Mouse (Mus musculus) embryo, embryonic 11.5 days (tissue): ENCODE results near the gene Klhdc3.

Experiments used
- DNase-seq: peaks from one replicate; pipeline ENCODE4 v3.0.0-alpha.2; 2012; ENCODE audit warnings: low read depth, low spot score

The Klhdc3 gene

DNA sequence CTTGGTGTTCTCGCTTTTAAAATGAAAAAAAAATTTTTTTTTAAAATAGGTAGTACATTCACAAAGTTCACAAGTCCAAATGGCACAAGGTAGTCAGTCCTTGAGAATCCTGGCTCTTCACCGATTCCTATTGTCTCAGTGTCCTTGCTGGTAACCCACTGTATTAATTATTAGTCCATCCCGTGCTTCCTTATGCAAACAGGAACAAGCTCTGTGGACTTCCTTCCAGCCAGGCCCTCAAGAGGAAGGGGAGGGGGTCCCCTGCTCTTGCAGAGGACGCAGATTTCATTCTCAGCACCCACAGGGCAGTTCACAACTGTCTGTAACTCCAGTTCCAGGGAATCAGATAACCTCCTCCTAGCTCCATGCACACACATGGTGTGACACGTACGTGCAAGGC, 24.7 kb downstream of the Klhdc3 start:
- no peak for DNase-seq

DNA sequence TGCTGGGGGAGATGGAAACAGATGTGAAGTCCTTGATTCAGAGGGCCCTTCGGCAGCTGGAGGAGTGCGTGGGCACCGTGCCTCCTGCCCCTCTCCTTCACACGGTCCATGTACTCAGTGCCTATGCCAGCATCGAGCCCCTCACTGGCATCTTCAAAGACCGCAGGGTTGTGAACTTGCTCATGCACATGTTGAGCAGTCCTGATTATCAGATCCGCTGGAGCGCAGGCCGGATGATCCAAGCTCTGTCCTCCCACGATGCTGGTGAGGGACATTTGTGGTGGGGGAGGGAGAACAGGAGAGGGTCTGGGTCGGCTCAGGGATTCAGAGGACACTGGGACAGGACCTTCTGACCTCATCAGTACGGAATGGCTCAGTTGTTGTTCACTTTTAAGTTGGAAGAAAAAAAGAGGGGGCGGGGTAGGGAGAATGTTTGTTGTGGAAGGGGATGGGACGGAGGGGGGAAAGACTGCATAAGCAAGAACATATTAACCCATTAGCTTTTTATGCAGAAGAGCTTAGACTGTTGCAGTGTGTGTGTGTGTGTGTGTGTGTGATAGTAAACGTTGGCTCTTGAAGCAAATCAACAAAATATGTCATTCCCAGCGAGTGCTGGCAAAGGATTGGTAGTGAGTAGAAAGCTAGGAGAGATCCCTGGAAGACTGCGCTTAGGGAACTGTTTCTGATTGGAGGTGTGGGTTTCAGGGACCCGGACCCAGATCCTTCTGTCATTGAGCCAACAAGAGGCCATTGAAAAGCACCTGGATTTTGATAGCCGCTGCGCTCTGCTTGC, 28.8 kb downstream of the Klhdc3 start:
- no peak for DNase-seq

DNA sequence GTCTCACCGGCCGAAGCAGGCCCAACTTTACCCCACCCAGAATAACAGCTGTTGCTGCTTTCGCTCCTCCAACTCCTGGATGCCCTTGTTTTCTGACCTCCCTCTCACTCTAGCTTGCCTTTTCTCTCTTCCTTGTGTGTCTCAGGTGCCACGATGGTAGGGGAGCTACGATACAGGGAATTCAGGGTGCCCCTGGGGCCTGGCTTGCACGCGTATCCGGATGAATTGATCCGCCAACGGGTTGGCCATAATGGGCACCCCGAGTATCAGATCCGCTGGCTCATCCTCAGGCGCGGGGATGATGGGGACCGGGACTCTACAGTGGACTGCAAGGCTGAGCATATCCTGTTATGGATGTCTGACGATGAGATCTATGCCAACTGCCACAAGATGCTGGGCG, 29.4 kb downstream of the Klhdc3 start:
- no peak for DNase-seq

DNA sequence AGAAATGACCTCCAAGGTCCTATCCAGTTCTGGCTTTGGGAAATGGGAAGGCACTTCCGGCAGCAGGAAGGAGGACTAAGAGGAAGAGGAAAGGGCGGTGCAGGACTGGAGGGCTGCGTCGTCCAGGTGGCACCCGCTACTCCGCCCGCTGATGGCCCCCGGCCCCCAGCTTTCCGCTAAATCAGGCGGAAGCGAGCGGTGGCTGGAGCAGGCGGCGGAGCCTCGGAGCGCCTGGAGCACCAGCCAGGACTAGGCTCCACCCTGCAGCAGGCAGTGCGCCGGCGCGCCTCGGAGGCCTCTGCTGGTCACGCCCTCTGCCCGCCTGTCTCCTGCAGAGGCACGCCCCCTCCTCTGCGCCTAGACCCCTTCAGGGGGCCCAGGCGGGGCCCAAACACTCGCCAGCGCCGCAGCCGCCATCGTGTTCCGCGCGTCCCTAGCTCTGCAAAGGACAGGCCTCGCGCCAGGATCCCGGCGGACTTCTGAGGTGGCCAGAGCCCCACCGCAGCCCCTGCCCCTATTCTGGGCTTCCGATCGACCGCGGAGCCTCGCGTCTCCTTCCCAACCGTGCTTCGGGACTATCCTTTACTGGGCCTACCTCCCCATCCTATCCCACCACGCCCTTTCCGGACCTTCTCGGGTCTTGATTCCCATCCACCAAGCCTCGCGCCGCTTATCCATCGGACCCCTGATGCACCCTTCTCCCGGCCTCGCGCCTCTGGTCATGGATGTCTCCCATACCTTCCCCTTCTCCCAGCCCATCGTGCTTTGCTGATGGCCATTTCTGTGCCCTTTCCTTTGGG, 30.3 kb downstream of the Klhdc3 start, which contains the start of gene Cul7:
TSS of gene Cul7 (plus strand) at position 106 of the 800 bp plus-strand sequence.
- DNase-seq = peak; percentile 83

DNA sequence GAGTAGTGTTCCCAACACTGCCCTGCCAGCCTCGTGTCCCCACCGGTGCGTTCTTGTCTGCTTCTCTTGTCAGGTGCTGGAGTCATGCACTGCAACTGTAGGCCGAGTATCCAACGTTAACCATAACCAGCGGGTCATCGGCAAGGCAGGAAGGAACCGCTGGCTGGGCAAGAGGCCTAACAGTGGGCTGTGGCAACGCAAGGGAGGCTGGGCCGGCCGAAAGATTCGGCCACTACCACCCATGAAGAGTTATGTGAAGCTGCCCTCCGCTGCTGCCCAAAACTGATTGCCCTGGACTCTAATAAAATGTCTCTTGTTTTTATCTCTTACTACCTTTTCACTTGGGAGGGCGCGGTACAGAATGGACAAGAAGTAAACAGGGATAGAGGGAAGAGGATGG, 30.9 kb downstream of the Klhdc3 start:
- DNase-seq = no peak

DNA sequence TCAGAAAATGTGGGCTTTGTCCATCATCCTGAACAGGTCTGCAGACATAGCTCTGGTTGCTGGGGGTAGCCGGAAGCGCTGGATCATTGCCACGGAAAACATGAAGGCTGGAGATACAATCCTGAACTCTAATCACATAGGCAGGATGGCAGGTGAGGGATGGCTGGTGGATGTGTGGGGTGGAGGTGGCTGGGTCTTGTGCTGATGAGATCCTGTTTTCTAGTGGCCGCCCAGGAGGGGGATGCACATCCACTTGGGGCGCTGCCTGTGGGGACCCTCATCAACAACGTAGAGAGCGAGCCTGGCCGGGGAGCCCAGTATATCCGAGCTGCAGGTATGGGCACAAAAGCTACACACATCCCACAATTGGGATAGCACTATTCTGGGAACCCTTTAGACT, 32.3 kb downstream of the Klhdc3 start:
- DNase-seq = no peak

DNA sequence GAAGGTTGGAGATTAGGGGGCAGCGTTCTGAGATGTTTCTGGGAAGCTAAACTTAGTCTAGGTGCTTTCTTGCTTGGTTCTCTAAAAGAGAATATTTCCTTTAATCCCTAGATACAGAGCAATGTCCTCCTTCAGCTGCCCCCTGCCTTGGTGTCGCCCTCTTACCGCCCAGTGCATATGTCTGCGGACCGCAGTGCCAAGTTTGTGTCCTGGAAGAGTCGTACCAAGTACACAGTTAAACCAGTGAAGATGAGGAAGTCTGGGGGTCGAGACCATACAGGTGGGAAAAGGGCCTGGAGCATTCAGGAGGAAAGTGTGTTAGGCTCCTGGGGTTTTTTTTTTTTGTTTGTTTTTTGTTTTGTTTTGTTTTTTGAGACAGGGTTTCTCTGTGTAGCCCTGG, 33.4 kb downstream of the Klhdc3 start:
- no peak for DNase-seq

DNA sequence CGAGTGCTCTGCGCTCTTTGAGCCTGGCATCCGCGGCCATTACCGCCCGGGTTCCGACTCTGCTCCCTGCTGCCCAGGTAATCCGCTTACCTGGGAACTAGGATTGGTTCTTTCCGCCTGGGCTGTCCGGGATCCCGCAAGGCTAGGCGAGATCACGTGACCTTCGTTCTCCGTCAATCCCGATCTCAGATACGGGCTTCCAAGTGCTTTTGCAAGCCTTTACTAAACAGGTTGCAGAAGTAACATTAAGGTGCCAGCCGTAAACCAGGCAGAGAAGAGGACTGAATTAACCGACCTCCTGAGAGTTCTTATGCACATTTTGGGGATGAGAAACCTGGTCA, 34.4 kb downstream of the Klhdc3 start:
- no peak for DNase-seq

DNA sequence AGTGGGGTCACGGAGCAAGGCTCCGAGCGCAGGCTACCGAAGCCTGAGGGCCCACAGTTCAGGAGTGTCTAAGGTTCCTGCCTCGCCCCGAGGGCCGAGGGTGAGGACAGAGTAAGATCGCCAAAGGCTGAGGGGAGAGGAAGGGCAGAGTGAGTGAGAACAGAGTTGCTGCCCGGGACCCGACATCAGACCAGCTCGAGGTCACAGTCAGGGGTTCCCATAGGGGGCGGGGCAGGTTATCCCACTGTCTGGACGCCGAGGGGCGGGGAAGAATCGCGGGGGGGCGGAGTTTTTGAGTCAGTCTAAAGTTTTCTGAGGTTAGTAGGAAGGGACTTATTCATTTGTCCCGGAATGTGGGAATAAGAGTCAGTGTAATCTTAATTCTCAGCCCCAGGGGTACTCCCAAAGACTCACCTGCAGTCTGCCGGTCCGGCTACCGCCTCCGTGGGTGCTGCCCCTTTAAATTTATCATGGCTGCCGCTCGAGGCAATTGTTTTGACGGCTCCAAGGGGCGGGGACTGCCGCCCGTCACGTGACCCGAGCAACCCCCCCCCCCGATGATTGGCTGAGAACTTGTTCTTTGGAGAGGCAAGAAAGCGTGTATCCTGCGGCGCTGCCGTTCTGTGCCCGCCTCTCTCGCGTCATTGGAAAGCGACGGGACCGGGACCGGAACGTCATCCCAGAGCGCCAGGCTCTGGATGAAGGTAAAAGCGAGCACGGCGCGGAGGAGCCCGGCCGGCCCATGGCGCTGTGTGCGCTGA, 35.0 kb downstream of the Klhdc3 start, which contains the start of the genes Klc4 and Mrpl2:
TSS of gene Klc4 (minus strand) at position 462 of the 761 bp plus-strand sequence.
TSS of gene Mrpl2 (plus strand) at position 669 of the 761 bp plus-strand sequence.
- DNase-seq = peak; percentile 99

DNA sequence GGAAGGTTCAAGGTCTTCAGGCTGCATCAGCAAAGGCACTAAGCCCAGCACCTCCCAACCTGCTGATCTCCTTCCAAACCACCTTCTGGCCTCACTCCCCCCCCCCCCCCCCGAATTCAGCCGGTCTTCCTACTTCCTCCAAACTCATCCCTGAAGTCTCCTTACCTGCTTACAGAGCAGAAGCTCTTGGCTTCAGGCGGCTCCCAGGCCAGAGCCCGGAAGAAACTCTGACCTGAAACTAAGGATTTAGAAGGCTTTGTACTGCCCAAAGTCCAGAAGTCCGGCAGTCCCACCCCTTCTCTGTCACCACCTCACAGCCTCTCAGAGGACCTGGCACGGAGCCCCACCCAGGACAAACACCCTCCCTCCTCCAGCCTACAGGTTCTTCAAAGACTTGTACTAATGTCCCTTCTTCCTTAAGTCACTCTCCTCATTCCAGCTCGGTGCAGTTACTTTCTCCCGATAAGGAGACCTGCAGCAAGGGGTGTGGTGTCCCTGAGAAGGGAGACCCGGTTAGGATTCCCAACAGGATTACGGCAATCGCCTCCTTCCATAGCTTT, 35.7 kb downstream of the Klhdc3 start:
- no peak for DNase-seq

DNA sequence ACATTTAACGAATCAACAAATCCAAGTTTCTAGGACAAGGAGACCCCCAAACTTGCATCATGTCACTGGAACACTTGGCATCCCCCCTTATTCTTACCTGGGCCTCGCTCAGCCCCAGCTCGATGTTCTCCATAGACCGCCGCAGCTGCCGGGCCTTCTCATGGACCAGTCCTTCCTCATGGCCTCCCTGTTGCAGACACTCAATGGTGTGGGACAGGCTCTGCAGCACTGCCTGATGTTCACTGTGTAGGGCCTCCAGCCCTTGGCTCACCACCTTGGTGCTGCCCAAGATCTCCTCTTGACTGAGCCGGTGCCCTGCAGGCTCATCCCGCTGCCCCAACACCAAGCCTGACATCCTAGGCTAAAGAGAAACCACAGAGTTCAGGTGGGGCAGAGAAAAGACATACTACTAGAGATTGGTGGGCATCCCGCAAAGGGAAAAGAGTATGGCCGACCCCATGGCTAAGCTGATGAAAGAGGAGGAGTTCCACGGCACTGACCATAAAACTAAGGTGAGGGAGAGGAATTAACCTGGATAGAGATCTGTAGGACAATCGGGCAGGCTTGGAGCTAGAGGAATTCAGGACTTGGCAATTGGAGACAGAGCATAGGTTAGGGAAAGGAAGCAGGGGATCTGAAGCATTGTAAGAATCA, 36.4 kb downstream of the Klhdc3 start:
- no peak for DNase-seq

DNA sequence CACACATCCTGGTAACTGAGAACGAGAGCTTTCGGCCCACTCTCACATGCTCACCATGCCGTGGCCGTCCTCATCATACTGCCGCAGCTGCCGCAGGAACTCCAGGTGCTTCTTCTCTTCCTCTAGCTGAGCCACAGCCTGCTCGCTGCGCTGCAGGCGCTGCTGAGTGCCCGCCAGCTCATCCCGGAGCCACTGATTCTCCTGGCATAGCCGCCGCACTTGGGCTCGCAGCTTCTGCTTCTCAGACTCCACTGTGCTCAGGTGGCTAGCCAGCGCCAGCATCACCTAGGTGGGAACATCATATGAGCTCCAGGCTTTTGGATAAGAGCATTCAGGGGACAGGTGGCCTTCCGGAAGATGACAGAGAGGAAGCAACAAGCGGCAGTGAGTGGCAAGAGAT, 38.7 kb downstream of the Klhdc3 start:
- no peak for DNase-seq

DNA sequence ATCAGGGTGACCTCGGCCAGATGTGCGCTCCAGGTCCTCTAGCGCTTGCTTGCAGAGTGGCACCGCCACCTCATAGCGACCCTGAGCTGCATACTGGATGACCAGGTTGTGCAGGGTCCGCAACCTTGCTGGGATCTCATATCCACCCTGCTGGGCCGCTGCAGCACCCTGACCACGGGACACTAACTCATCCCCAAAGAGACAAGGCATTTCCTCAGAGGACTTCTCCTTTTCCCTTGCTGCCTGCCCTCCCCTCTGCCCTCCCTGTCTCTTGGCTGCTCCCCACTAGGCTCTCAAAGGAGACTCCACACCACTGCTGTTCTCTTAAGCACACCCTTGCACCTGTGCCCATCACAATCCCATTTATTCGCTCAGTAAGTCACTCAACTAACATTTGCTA, 40.8 kb downstream of the Klhdc3 start:
- no peak for DNase-seq

DNA sequence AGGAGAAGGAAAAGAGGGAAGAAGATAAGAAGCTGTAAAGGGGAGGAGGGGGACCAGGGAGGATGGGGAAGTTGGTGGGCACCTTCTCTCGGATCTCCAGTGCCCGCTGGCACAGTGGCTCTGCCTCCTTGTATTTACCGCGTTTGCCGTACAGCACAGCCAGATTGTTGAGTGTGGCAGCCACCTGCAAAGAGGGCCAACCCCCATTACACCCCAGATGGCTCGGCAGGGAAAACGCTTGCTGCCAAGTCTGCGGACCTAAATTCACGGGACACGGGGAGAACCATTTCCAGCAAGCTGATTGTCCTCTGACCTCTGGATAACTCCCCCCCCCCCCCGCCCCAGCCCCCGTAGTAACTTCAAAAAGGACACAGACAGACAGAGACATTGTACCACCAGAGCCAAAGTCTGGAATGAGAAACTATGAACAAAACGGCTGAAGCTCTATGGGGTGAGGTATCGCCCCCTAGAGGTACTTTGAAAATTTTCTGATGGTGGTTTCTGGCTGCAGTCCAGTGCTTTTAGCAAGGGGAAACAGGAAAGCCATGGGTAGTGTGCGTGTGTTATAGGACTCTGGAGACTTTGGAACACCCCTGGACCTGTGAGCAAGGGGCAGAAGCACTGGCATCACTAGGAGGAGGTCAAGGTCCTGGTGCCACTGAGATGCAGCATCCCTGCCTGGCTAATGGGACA, 43.7 kb downstream of the Klhdc3 start:
- DNase-seq = no peak

DNA sequence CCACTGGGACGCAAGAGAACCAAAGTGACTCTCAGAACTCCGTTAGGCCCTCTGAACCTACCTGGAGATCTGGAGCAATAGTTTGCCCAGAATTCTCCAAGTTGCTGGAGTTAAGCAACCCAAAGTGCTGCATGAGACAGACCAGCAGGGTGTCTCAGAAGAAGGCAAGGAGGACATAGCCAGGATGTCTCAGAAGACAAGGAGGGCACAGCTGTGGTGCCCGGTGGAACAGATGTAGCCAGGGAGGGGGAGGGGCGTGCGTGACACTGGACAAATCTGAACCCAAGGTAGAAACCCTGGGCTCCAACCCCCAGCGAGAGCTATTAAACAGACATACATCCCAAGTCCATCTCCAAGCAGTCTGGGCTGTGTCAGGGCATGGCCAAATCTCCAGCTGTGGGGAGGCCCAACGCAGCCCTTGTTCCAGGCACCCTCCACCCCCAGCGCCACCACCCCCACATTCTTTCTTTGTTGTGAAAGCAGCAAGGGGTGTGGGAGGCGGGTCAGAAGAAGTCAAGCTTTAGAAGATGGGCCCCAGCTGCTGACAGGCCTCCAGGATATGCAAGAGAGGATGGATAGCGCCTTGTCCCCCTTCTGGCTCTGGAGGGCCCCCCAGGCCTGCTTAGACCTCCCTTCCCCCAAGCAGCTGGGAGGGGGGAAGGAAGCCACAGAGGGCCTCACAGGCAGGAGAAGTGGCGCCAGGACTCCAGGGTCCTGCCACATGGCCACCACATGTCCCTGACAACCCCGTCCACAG, 50.9 kb downstream of the Klhdc3 start:
- no peak for DNase-seq

DNA sequence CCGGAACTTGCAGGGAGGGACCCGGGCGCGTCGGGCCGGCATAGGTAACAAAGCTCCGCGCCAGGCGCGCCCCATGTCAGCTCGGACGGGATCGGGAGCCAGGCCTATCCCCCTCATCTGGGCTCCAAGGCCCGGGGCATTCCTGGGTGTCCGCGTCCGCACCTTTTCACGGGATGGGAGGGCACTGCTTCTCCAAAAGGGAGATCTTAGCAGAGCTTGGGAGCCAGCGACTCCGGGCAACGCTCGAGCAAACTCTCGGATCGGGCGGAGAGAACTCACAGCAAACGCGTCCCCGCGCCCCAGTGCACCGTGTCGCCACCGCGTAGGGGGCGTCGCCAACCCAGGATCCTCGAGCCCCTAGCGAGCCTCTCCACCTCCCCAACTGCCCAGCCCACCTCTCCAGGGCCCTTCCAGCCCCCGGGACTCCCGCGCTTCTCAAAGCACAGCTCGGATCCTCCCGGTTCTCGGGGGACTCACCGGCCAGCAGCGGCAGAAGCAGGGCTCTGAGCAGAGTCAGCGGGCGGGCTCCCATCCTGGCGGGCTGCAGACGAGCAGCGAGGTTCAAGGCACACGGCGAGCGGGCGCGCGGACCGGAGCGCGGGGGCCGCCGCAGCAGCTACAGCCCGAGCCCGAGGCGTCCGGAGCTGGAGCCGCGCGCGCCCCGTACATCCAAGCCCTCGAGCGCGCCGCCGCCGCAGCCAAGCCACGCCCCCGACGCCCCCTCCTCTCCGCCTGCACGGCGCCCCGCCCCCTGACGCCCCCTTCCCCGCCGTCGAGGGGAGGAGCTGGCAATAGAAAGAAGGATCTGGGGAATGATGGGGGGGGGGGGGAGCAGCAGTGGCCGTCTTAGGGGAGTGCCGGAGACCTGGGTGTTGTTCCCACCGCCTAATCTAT, 51.7 kb downstream of the Klhdc3 start, which contains the start of gene Ptk7:
TSS of gene Ptk7 (minus strand) at position 714 of the 894 bp plus-strand sequence.
- DNase-seq = no peak

DNA sequence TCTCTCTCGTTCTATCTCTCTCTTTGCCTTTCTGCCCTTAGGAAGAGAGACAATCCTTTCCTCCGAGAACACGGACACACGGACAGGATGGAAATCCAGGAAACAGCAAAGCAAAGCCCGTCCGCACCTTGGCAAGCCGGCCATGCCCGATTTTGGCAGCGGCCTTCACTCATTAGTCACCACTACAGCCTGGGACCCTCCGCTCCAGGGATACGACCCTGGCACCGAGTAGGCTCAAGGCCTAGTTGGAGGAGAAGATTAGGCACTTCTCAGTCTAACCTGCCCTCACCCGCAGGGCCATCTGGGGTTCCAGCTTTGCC, 52.3 kb downstream of the Klhdc3 start:
- DNase-seq = no peak

DNA sequence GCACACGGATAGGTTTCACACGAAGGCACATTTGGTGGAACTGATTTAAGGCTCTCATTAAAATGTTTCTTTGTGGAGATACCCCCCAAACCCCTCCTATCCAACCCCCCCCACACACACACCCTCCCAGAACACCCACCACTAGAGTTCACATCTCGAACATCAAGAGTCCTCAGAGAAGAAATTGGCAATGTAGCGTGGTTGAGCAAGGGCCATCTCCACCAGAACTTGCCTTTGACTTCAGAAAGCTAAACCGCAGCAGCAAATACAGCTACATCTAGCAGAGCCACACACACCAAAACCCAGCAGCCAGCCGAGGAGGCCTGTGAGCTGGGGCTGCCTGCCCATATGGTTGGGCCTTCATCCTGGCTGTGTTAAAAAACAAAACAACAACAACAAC, 53.3 kb downstream of the Klhdc3 start:
- no peak for DNase-seq

DNA sequence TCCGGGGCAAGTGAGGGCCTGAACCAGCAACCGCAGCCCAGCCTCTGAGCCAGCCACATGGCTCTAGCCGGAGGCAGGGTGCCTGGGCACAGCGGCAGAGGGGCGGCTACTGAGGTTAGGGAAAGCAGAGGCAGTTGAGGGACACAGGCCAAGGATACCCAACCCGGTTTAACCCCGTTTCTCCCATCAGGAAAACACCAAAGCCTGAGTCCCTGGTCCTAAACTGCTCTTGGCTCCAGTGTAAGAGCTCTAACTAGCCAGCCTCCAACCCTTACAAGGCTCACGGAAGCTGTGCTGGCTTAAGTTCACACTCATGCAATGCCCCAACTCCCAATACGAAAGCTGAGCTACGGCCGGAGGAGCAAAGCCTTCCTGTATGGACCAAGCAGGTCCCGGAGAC, 56.1 kb downstream of the Klhdc3 start:
- DNase-seq = no peak
